Mouse (Mus musculus): ENCODE measurements around the gene Htr7. TPM values are rescaled to one million over a fixed set of nuclear protein-coding genes. Genes with fewer than 3 reads are reported as not detected.

The Htr7 gene
- polyA plus RNA-seq, 1 experiment from 2014 or later: 0.32 TPM

- Histone ChIP-seq H3K36me3 (no peaks in the 10 kb centered on the region), H3K9me3 (replicated peaks) (no peaks in the 10 kb centered on the region), H3K4me1 (no peaks in the 10 kb centered on the region), H3K4me3 (no peak overlapping the region), H3K27me3 (ENCODE audit: low read depth, poor library complexity, severe bottlenecking) (no peaks in the 10 kb centered on the region), H3K27ac (replicated peaks) (no peak overlapping the region)
- DNase-seq (ENCODE audit: low spot score): no peak
- WGBS: 20% methylated on average over 3 of the region's 3 CpGs
These were observed 42.5 kb downstream of the Htr7 start for GRCm38 (mm10) chr19:36014836-36015235.

- H3K9me3 ChIP-seq (replicated peaks): no peaks in the 10 kb centered on the region
- WGBS: 87% methylated on average over 6 of the region's 6 CpGs
- no peak overlapping the region for H3K27ac ChIP-seq (replicated peaks)
- H3K4me1 ChIP-seq: peaks cover 13% of the 10 kb centered on the region
- DNase-seq (ENCODE audit: low spot score): no peak
- H3K36me3 ChIP-seq: no peaks in the 10 kb centered on the region
- no peaks in the 10 kb centered on the region for H3K27me3 ChIP-seq (ENCODE audit: low read depth, poor library complexity, severe bottlenecking)
- no peak overlapping the region for H3K4me3 ChIP-seq
These were observed 51.0 kb downstream of the Htr7 start for GRCm38 (mm10) chr19:36006277-36006676.

GRCm38 (mm10) chr19:36004961-36005360 is 52.3 kb downstream of the Htr7 start:
- no peak overlapping the region for H3K4me3 ChIP-seq
- H3K36me3 ChIP-seq: no peaks in the 10 kb centered on the region
- H3K9me3 ChIP-seq (replicated peaks): no peaks in the 10 kb centered on the region
- H3K27ac ChIP-seq (replicated peaks): no peak overlapping the region
- WGBS: 57% methylated on average over 2 of the region's 2 CpGs
- no peaks in the 10 kb centered on the region for H3K27me3 ChIP-seq (ENCODE audit: low read depth, poor library complexity, severe bottlenecking)
- no peak for DNase-seq (ENCODE audit: low spot score)
- H3K4me1 ChIP-seq: peaks cover 13% of the 10 kb centered on the region

DNA sequence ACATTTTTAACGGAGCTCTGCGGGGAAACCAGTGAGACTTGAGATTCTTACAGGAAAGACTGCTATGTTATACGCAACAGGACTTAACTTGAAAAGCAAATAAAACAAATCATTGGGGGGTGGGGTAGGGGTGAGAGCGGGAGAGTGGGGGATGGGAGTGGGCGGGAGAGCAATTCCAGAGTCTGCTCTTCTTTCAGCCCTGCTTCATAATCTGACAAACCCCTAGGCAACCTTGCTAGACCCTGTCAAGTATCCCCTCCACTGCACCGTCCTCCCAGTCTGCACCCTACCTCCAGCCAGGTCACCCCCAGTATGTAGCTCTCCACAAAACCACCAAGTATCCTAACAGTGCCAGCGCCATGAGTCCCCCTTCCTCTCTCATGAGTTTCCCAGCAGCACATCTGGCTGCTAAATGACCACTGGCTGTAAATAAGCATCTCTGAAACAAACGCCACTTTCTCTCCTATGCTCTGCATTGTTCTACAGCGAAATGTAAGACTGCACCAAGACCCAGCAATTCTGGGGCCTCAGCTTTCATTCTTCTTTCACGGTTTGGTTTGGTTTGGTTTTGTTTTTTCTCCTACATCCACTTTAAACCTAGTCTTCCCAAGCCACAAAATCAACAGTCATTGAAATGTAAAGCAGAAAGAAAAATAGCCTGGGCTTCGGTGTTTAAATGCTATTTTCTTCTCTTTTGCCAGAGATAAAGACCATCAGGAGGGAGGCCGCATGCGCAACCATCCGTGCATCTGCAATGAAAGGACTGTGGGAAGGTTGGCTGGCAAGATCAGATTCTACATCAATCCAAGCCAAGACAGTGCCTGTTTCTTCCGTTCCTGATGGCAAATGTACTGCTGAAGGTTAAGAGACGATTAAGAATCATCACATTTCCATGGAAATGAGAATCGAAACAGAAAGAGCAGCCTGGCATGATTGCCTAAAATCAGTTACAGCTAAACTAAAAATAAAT is 54.5 kb downstream of the Htr7 start:
- WGBS: 40% methylated on average over 17 of the region's 17 CpGs
- Histone ChIP-seq H3K27ac (replicated peaks) (peak overlapping the region; percentile 78), H3K4me3 (peak overlapping the region; percentile 11; the same call in 1 of the 2 replicates), H3K4me1 (peaks cover 13% of the 10 kb centered on the region), H3K27me3 (ENCODE audit: low read depth, poor library complexity, severe bottlenecking) (no peaks in the 10 kb centered on the region), H3K9me3 (replicated peaks) (0 out of 2 replicates have a peak, but pooled peaks cover 6% of the 10 kb centered on the region), H3K36me3 (no peaks in the 10 kb centered on the region)
- peak; percentile 17 for DNase-seq (ENCODE audit: low spot score)

- H3K4me1 ChIP-seq: peaks cover 13% of the 10 kb centered on the region
- no peak for DNase-seq (ENCODE audit: low spot score)
- 55% methylated on average over 1 of the region's 1 CpGs for WGBS
- no peaks in the 10 kb centered on the region for H3K36me3 ChIP-seq
- H3K27me3 ChIP-seq (ENCODE audit: low read depth, poor library complexity, severe bottlenecking): no peaks in the 10 kb centered on the region
- H3K4me3 ChIP-seq: no peak overlapping the region
- 0 out of 2 replicates have a peak, but pooled peaks cover 6% of the 10 kb centered on the region for H3K9me3 ChIP-seq (replicated peaks)
- no peak overlapping the region for H3K27ac ChIP-seq (replicated peaks)
These were observed 55.8 kb downstream of the Htr7 start for GRCm38 (mm10) chr19:36001512-36001911.

DNA sequence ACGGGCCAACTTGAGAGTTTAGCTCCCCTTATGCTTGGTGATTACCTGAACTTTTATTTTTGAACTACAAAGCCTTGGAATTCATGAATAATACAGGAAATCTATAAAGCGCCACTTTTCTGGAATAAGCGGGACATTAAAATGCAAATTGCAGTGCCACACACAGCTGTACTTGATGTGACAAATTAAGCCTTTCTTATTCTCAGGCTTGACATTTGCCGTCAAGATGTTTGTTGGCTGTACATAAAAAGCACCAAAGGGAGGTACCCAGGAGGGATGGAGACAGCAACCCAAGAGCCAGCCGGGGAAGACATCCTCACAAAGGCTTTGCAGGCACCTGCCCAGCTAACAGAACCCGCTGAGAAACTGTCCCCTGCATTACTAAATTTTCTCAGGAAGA is 56.4 kb downstream of the Htr7 start:
- DNase-seq (ENCODE audit: low spot score): no peak
- no peak overlapping the region for H3K27ac ChIP-seq (replicated peaks)
- H3K36me3 ChIP-seq: no peaks in the 10 kb centered on the region
- WGBS: 83% methylated on average over 6 of the region's 6 CpGs
- H3K4me1 ChIP-seq: peaks cover 13% of the 10 kb centered on the region
- H3K27me3 ChIP-seq (ENCODE audit: low read depth, poor library complexity, severe bottlenecking): no peaks in the 10 kb centered on the region
- H3K4me3 ChIP-seq: no peak overlapping the region
- 0 out of 2 replicates have a peak, but pooled peaks cover 6% of the 10 kb centered on the region for H3K9me3 ChIP-seq (replicated peaks)

DNA sequence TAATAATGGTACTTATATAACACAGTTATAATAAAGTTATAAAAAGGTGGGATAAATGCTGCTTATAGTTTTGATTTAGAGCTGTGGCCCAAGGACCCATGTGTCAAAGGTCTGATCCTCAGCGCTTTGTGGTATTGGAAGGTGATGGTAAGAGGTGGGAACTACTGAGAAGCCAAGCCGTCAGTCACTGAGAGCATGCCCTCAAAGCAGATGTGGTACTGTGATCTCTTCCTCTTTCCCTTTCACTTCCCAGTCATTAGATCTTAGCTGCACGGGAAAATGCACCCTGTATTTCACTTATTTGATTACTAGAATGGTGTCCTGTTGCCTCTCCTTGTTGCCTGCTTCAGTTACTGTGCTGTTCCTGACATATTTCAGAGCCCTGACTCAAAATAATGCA is 59.9 kb downstream of the Htr7 start:
- 81% methylated on average over 3 of the region's 3 CpGs for WGBS
- H3K4me1 ChIP-seq: peaks cover 3% of the 10 kb centered on the region
- DNase-seq (ENCODE audit: low spot score): no peak
- no peak overlapping the region for H3K4me3 ChIP-seq
- no peaks in the 10 kb centered on the region for H3K27me3 ChIP-seq (ENCODE audit: low read depth, poor library complexity, severe bottlenecking)
- 0 out of 2 replicates have a peak, but pooled peaks cover 6% of the 10 kb centered on the region for H3K9me3 ChIP-seq (replicated peaks)
- H3K27ac ChIP-seq (replicated peaks): no peak overlapping the region
- H3K36me3 ChIP-seq: no peaks in the 10 kb centered on the region

GRCm38 (mm10) chr19:35987461-35987860 is 69.8 kb downstream of the Htr7 start:
- Histone ChIP-seq H3K4me1 (no peaks in the 10 kb centered on the region), H3K9me3 (replicated peaks) (no peaks in the 10 kb centered on the region), H3K27me3 (ENCODE audit: low read depth, poor library complexity, severe bottlenecking) (no peaks in the 10 kb centered on the region), H3K27ac (replicated peaks) (no peak overlapping the region), H3K36me3 (no peaks in the 10 kb centered on the region), H3K4me3 (no peak overlapping the region)
- no peak for DNase-seq (ENCODE audit: low spot score)
- WGBS: 81% methylated on average over 1 of the region's 1 CpGs

DNA sequence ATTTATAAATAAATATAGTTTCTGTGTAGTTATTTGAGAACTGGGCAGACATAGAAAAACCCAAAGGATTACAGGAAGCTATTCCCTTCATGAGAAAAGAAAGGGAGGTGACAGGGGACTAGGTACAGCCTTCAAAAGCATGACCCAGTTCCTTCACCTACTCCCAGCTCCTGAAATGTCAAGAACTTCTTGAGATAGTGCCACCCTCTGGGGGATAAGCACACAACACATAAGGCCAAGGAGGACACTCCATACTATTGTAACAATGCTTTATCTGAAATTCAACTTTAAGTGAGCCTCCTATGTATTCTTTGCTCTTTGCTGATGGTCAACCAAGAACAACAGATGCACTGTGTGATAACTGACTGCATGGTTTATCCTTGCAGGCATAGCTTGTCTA is 82.6 kb downstream of the Htr7 start:
- Histone ChIP-seq H3K9me3 (replicated peaks) (no peaks in the 10 kb centered on the region), H3K4me1 (no peaks in the 10 kb centered on the region), H3K27ac (replicated peaks) (no peak overlapping the region), H3K4me3 (no peak overlapping the region), H3K36me3 (no peaks in the 10 kb centered on the region), H3K27me3 (ENCODE audit: low read depth, poor library complexity, severe bottlenecking) (no peaks in the 10 kb centered on the region)
- no peak for DNase-seq (ENCODE audit: low spot score)

DNA sequence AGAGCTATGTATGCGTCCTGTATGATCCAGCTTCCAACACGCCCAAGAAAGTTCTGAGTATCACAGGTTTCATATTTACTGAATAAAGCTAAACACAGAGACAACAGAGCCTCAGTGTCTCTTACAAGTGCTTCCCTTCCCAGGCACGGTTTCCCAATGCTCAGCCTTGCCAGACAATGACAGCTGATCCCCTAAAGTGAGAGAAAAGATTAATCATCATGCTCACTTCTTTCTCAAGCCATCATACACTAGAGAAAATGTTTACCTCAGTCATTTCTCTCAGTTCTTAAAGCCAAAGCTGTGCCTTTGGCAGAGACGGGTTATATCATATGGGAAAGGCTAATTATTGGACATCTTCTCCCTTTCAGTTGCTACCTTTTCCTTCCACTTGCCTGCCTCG is 99.7 kb downstream of the Htr7 start:
- Histone ChIP-seq H3K27ac (replicated peaks) (no peak overlapping the region), H3K36me3 (no peaks in the 10 kb centered on the region), H3K4me3 (no peak overlapping the region), H3K4me1 (no peaks in the 10 kb centered on the region), H3K27me3 (ENCODE audit: low read depth, poor library complexity, severe bottlenecking) (no peaks in the 10 kb centered on the region), H3K9me3 (replicated peaks) (no peaks in the 10 kb centered on the region)
- DNase-seq (ENCODE audit: low spot score): no peak
- WGBS: 88% methylated on average over 5 of the region's 5 CpGs

GRCm38 (mm10) chr19:35955698-35956097 is 101.6 kb downstream of the Htr7 start:
- no peak overlapping the region for H3K4me3 ChIP-seq
- WGBS: 93% methylated on average over 13 of the region's 13 CpGs

DNA sequence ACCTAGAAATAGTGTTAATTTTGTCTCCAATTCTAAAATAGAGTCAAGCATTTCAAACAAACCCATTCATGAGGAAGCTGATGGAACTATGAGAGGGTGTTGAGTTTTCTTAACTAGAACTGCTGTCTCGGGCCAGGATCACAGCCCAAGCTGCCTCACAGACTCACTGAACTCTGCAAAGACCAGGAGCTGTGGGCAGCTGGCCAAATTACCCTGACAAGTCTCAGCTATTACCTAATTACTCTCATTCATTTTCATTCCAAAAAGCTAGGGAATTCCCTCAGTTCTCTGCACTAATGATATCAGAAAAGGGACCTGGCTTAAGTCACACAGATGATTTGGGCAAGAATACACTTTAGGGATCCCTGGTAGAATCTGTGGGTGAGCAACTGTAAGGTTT is 107.4 kb downstream of the Htr7 start:
- Histone ChIP-seq H3K27me3 (ENCODE audit: low read depth, poor library complexity, severe bottlenecking) (no peaks in the 10 kb centered on the region), H3K27ac (replicated peaks) (no peak overlapping the region), H3K4me3 (no peak overlapping the region), H3K36me3 (no peaks in the 10 kb centered on the region), H3K9me3 (replicated peaks) (no peaks in the 10 kb centered on the region), H3K4me1 (no peaks in the 10 kb centered on the region)
- DNase-seq (ENCODE audit: low spot score): no peak
- WGBS: 65% methylated on average over 1 of the region's 1 CpGs

More at GRCm38 (mm10) chr19:35955698-35956097, 101.6 kb downstream of the Htr7 start:
- Histone ChIP-seq H3K36me3 (no peaks in the 10 kb centered on the region), H3K9me3 (replicated peaks) (no peaks in the 10 kb centered on the region), H3K27ac (replicated peaks) (no peak overlapping the region), H3K27me3 (ENCODE audit: low read depth, poor library complexity, severe bottlenecking) (no peaks in the 10 kb centered on the region), H3K4me1 (no peaks in the 10 kb centered on the region)
- no peak for DNase-seq (ENCODE audit: low spot score)

DNA sequence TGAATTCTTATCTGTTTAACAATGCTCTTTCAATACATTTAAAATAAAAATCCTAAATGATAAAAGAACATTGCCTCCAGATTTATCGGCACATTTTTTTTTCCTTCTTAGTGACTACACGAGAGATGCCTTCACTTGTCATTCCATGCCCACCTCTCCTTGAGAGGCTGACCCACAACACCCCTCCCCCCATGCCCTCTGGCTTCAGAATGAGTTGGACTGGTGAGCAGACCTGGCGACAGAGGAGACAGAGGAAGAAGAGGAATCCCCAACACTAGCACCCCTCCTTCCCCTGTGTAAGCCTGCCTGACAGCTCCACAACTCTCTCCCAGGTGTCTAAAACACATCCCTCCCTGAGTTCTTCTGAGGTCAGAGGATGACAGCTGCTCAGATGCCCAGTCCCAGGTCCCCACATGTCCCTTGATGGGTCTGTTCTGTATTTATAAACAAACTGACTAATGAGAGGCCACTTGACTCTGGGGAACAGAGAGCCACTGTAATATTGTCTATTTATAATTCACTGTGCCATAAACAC is 132.3 kb downstream of the Htr7 start:
- Histone ChIP-seq H3K9me3 (replicated peaks) (no peaks in the 10 kb centered on the region), H3K27ac (replicated peaks) (no peak overlapping the region), H3K27me3 (ENCODE audit: low read depth, poor library complexity, severe bottlenecking) (no peaks in the 10 kb centered on the region), H3K4me3 (no peak overlapping the region), H3K4me1 (no peaks in the 10 kb centered on the region), H3K36me3 (no peaks in the 10 kb centered on the region)
- no peak for DNase-seq (ENCODE audit: low spot score)
- 78% methylated on average over 3 of the region's 3 CpGs for WGBS
